Mouse (Mus musculus) urinary bladder, postnatal 36 days (tissue): ENCODE data around the gene Cacna1a.

Experiments
- DNase-seq, 2 experiments: peaks; one replicate each; pipeline ENCODE4 v3.0.0; 2022; ENCODE audit warnings: low spot score in 2 of 2, mixed read lengths in 1 of 2

The Cacna1a gene

DNA sequence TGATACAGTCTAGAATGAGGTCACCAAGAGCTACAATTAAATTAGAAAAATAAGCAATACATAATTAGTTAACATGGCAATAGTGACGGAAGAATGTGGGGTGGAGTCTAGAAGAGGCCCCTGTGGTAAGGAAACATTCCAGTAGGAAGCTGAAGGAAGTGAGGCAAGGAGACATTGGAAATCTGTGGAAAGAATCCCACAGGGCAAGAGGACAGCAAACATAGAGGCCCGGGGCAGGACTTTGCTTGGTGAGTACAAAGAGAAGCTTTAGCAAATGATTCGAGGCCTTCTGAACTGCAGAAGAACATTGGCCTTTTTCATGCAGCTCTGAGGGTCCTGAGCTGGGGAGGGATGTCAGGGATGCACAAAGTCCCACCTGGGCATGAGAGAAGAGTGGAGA is at the start of gene Cacna1a:
Cacna1a (plus strand) TSS at position 166 of the 400 bp plus-strand sequence.
- no peak for DNase-seq

DNA sequence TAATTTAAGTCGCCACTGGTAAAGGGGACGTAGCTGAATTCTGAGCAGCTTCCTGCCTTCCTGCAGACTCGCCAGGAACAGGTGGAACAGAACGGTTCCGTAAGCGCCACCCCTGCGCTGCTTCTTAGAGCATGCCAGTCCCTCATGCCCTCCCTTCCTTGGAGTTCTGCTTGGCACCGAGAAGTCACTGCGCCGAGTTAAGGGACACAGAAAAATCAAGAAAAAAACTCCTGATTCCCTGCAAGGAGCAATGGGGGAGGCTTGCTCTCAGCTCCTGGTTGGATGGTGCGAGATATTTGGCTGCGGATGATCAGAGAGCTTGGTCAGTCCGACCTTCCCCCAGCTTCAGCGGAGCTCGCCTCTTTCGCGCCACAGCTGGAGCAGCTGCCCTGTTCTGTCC is 49.7 kb upstream of the Cacna1a start:
- no peak for DNase-seq

GRCm38 (mm10) chr8:84339320-84339719 is 48.9 kb upstream of the Cacna1a start:
- DNase-seq = no peak

DNA sequence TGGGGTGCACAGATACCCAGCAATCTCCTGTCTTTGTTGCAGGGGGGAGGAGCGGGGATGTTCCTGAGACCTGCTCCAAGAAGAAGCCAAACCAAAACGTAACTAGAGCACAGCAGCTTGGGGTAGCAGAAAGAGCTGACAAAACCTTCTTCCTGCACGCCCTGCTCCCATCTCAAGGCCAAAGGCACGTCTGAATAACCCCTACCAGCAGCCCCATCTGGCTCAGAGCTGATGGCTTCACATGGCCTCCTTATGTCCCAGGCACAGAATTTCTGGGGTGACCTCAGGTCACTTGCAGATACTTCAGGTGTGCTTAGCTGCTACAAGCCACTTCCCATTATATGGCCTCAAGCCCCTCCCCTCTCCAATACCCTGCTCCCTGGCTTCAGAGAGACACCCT is 48.4 kb upstream of the Cacna1a start:
- DNase-seq = no peak

DNA sequence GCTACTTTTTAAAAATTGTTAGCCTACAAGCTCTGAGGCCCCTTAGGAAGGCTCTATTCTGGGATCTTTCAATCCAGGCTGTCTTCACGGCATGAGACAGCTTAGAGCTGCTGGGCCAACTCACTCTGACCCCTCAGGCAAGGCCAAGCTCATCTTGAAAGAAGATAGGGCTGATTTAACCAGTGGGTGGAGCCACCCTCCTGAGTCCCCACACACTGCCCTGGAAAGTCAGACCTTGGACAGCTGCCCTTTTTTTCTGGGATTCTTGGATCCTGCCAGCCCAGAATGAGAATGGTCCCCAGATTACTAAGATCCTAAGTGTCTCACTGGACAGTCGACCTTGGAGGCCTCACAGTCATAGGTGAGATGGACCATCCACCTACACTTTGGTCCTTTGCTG is 47.6 kb upstream of the Cacna1a start:
- DNase-seq = no peak

GRCm38 (mm10) chr8:84345493-84345892 is 42.7 kb upstream of the Cacna1a start:
- DNase-seq = no peak

- DNase-seq = no peak
These were observed 41.8 kb upstream of the Cacna1a start for GRCm38 (mm10) chr8:84346421-84346820.

DNA sequence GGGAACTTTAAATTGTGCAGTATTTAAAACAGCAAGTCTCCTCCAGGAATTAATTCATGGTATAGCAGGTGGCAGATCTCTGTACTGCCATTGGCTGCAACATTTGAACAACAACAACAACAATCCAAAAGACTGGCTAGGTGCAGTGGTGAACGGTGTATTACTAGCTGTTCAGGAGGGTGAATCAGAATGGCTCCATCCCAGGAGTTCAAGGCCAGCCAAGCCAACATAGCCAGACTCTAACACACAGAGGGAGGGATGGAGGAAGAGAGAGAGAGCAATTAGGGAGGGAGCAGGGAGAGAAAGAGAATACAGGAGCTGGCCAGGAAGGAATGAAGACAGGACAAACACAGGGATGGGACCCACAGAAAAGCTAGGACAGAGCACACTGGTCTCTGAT is 38.7 kb upstream of the Cacna1a start:
- no peak for DNase-seq

DNA sequence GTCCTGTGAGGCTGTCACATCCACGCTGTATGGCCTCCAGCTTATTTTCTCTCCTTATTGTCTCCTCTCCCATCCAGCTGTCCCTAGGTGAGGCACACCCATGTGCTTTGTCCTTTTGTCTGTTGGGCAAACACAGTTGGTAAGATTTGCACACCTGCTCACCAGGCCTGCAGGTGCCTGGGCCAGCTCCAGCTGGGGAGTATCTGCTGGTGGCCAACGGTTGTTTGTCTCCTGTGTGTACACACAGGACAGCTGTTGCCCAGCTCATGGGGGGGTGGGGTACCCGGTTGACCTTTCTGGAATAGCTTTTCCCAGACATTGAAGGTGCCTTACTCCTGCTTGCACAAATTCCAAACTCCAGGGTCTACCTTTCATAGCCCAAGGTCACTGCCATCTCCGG is 37.3 kb upstream of the Cacna1a start:
- DNase-seq = no peak

GRCm38 (mm10) chr8:84356482-84356881 is 31.8 kb upstream of the Cacna1a start:
- no peak for DNase-seq

- peak; percentile 69 to 77 for DNase-seq
These were observed 30.4 kb upstream of the Cacna1a start for GRCm38 (mm10) chr8:84357631-84358371.

- DNase-seq = peak; percentile 63 to 74
These were observed 24.7 kb upstream of the Cacna1a start for GRCm38 (mm10) chr8:84363428-84364134.

DNA sequence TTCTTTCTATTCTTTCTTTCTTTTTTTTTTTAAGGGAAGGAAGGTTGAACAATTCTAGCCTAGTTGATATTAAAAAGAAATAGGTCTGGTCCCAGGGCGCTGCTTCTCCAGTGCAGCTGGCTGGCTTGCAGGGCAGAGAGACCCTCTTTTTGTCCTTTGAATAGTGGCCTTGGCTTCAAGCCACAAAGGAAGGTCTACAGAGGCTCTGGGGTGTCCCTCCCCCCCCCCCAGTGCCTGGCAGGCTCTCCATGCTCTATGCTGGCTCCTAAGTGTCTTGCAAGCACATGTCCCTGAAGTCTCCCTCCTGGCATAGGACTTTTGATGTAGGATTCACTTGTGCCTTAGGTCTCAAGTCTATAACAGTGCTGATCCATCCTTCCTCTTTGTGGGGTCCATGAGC is 23.0 kb upstream of the Cacna1a start:
- DNase-seq = no peak

DNA sequence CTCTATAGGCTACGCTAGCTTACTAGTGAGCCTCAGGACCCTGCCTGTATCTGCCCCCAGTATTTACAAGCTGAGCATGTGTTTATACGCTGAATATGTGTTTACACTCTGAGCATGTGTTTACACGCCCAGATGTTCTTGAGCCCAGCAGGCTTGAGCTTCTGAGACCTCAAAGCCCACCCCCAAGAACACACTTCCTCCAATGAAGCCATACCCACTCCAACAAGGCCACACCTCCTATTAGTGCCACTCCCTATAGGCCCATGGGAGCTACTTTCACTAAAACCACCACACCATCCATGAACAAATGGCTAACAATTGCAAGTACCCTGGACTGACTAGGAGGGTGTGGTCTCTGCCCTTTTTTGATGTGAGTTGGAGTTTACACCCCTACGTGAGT is 17.3 kb upstream of the Cacna1a start:
- no peak for DNase-seq

DNA sequence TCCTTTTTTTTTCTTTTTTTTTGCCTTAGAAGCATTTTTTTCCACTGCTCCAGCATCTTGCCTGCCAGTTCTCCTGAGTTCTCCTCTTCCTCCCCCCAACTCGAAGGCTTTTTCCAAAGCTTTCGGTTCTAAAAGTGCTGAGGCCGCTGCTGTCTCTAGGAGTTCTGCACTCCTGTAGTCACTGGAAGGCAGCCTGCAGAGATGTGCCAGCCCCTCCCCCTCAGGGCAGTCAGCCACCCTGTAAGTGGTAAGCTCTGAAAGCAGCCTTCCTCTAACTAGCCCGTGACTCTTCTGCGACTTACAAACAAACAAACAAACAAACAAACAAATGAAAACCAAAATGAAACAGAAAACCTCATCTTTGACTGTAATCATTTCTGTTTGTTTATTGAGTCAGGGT is 13.2 kb upstream of the Cacna1a start:
- DNase-seq = no peak

GRCm38 (mm10) chr8:84375803-84376202 is 12.4 kb upstream of the Cacna1a start:
- DNase-seq = no peak

GRCm38 (mm10) chr8:84376564-84376963 is 11.7 kb upstream of the Cacna1a start:
- no peak for DNase-seq

DNA sequence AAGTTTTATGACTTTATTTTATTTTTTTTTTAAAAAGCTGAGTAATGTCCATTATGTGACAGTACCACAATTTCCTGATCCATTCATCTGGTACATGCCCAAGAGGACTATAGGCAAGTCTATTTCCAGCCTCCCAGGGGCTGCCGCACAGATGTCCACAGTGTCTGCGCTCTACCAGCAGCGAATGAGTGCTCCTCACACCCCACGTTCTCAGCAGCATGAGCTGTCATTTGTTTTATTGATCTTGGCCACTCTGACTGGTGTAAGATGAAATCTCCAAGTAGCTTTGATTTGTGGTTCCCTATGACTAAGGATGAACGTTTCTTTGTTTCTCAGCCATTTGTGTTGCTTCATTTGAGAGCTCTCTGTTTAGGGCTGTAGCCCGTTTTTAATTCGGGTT is 6.6 kb upstream of the Cacna1a start:
- DNase-seq = no peak

DNA sequence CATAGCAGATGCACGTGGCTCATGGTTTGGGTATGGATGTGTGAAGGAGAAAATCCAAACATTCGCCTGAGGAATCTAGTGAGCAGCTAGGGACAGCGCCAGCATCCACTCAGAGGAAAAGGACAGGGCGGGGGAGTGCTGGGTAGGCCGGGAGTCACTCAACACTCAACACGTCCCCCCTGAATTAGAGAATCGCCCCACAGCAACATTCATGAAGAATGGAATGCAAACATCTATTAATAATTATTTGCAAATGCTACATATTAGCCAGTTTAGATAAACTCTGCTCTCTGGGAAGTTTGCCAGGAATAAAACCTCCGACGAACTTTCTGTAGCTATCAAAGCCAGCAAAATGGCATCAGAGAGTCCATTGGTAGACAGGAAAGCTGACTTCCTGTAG is 533 bp downstream of the Cacna1a start:
- no peak for DNase-seq

DNA sequence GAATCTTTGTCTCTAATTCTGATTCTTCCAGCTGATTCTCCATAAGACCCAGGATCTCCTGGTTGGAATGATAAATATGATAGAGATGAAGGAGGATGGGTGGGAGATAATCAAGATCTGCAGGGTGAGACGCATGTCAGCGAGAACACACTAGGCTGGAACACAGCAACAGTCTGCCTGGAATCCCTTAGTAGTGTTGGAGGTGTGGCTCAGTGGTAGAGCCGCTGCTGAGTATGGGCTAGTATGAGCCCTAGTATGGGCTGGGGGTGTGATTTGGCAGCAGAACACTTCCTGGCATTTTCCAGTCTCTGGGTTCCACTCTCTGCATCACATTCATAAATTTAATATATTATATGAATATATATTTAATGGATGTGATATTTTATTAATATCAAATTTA is 933 bp downstream of the Cacna1a start:
- no peak for DNase-seq

GRCm38 (mm10) chr8:84391611-84392010 is 3.4 kb downstream of the Cacna1a start:
- DNase-seq = no peak

DNA sequence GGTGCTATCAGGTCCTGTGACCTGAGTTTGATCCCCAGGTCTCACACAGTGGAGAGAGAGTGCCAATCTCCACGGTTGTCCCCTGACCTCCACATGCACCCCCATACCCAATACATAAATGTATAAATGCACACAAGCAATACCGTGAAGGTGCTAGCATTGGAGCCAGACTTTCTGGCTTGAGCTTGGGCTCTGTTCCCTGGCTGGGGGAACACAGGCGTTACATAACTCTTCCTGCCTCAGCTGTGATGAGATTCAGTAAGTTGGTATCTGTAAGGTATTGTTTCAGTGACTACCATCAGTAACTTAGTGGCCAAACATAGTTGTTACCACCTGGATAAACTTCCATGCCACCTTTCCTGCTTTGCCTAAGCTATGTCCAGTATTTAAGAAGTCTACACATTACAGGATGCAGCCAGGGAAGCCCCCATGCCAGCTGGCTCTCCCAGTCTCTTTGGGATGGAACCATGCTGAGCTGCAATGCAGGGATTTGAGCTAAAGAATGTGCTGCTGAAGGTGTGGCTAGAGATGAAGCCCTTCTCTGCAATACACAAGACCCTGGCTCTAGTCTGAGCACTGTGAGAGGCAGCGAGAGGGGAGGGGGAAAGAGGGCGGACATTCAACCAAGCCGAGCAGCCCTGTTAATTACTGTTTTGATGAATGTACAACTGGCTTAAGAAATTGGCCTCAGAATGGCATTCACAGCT is 7.7 kb downstream of the Cacna1a start:
- no peak for DNase-seq
